Mouse (Mus musculus): ENCODE measurements around the gene Pabpn1. TPM values are rescaled to one million over a fixed set of nuclear protein-coding genes. Genes with fewer than 3 reads are reported as not detected.

The Pabpn1 gene
- polyA plus RNA-seq, 1 experiment: 114 TPM

- TF ChIP-seq POLR2A (IDR thresholded peaks at IDR 0.05; ENCODE audit: low read depth, low read length) (peak; percentile 82), CTCF (conservative IDR thresholded peaks at IDR 0.05; ENCODE audit: insufficient read depth, insufficient read length, low read depth, low read length) (no peak)
- Histone ChIP-seq H3K4me3 (ENCODE audit: insufficient read depth, low read depth, low read length) (peak overlapping the region; percentile 99), H3K36me3 (ENCODE audit: control insufficient read depth, insufficient read depth, low read length) (peaks cover 11% of the 10 kb centered on the region), H3K27ac (ENCODE audit: insufficient read depth, low read depth, low read length) (peak overlapping the region; percentile 27), H3K27me3 (replicated peaks; ENCODE audit: control insufficient read depth, insufficient read depth, low read length) (no peaks in the 10 kb centered on the region), H3K4me1 (ENCODE audit: control insufficient read depth, insufficient read depth, low read length) (peaks cover 7% of the 10 kb centered on the region; the same call in 1 of the 2 replicates)
- WGBS: under 1% methylated on average over 38 of the region's 38 CpGs
- peak; percentile 100 for DNase-seq
These were observed 1.4 kb downstream of the Pabpn1 start for GRCm38 (mm10) chr14:54893651-54894181.

- 1% methylated on average over 54 of the region's 54 CpGs for WGBS
- peak; percentile 75 for DNase-seq
- no peak for TF ChIP-seq CTCF (conservative IDR thresholded peaks at IDR 0.05; ENCODE audit: insufficient read depth, insufficient read length, low read depth, low read length)
- TF ChIP-seq POLR2A (IDR thresholded peaks at IDR 0.05; ENCODE audit: low read depth, low read length): no peak
- no peaks in the 10 kb centered on the region for H3K27me3 ChIP-seq (replicated peaks; ENCODE audit: control insufficient read depth, insufficient read depth, low read length)
- H3K4me3 ChIP-seq (ENCODE audit: insufficient read depth, low read depth, low read length): peak overlapping the region; percentile 99
- H3K27ac ChIP-seq (ENCODE audit: insufficient read depth, low read depth, low read length): peak overlapping the region; percentile 95
- peaks cover 7% of the 10 kb centered on the region; the same call in 1 of the 2 replicates for H3K4me1 ChIP-seq (ENCODE audit: control insufficient read depth, insufficient read depth, low read length)
- H3K36me3 ChIP-seq (ENCODE audit: control insufficient read depth, insufficient read depth, low read length): peaks cover 11% of the 10 kb centered on the region
These were observed 2.2 kb downstream of the Pabpn1 start for GRCm38 (mm10) chr14:54894296-54895151.

- Histone ChIP-seq H3K4me3 (ENCODE audit: insufficient read depth, low read depth, low read length) (no peak overlapping the region), H3K27ac (ENCODE audit: insufficient read depth, low read depth, low read length) (no peak overlapping the region), H3K36me3 (ENCODE audit: control insufficient read depth, insufficient read depth, low read length) (peaks cover 11% of the 10 kb centered on the region), H3K4me1 (ENCODE audit: control insufficient read depth, insufficient read depth, low read length) (peaks cover 12% of the 10 kb centered on the region; the same call in 1 of the 2 replicates), H3K27me3 (replicated peaks; ENCODE audit: control insufficient read depth, insufficient read depth, low read length) (no peaks in the 10 kb centered on the region)
- DNase-seq: no peak
- 25% methylated on average over 2 of the region's 2 CpGs for WGBS
- TF ChIP-seq POLR2A (IDR thresholded peaks at IDR 0.05; ENCODE audit: low read depth, low read length) (no peak), CTCF (conservative IDR thresholded peaks at IDR 0.05; ENCODE audit: insufficient read depth, insufficient read length, low read depth, low read length) (no peak)
These were observed 5.1 kb downstream of the Pabpn1 start for GRCm38 (mm10) chr14:54897445-54897844.

DNA sequence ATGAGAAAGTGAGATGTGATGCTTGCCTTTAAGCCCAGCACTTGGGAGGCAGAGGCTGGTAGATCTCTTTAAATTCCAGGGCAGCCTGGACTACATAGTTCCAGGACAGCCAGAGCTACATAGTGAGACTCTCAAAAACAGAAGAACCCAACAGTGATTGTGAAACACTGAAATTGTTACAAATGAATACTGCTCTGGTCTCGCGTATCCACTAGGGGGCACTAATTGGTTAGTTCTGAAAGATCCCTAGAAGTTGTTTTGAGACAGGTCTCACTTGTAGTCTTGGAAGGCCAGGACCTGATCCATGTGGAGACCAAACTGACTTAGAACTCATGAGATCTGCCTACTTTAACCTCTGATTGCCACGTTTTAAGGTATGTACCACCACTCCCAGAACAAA is 8.1 kb downstream of the Pabpn1 start:
- H3K4me3 ChIP-seq (ENCODE audit: insufficient read depth, low read depth, low read length): no peak overlapping the region
- peak; percentile 89 for DNase-seq
- no peak overlapping the region for H3K27ac ChIP-seq (ENCODE audit: insufficient read depth, low read depth, low read length)
- TF ChIP-seq CTCF (conservative IDR thresholded peaks at IDR 0.05; ENCODE audit: insufficient read depth, insufficient read length, low read depth, low read length): peak; percentile 41
- TF ChIP-seq POLR2A (IDR thresholded peaks at IDR 0.05; ENCODE audit: low read depth, low read length): no peak
- H3K4me1 ChIP-seq (ENCODE audit: control insufficient read depth, insufficient read depth, low read length): peaks cover 8% of the 10 kb centered on the region; the same call in 1 of the 2 replicates
- peaks cover 11% of the 10 kb centered on the region for H3K36me3 ChIP-seq (ENCODE audit: control insufficient read depth, insufficient read depth, low read length)
- no peaks in the 10 kb centered on the region for H3K27me3 ChIP-seq (replicated peaks; ENCODE audit: control insufficient read depth, insufficient read depth, low read length)
- under 1% methylated on average over 3 of the region's 3 CpGs for WGBS

DNA sequence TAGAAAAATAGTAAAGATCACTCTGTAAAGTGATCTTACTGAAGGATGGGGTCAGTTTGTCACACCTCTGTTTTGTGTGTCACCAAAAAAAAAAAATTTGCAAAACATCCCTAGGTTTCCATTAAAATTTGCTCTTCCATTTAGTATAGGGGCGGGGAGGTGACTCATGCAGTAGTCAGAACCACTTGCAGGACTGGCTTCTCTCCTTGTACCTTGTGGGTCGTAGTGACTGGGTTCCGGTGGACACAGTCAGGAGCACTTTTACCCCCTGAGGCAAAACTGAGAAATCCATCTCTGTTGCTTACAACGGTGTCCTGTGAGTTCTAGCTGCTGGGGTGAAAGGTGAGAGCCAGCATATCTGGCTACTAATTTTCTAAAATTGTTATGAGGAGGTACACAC is 11.3 kb downstream of the Pabpn1 start:
- TF ChIP-seq CTCF (conservative IDR thresholded peaks at IDR 0.05; ENCODE audit: insufficient read depth, insufficient read length, low read depth, low read length) (no peak), POLR2A (IDR thresholded peaks at IDR 0.05; ENCODE audit: low read depth, low read length) (no peak)
- Histone ChIP-seq H3K4me1 (ENCODE audit: control insufficient read depth, insufficient read depth, low read length) (peaks cover 5% of the 10 kb centered on the region; the same call in 1 of the 2 replicates), H3K27ac (ENCODE audit: insufficient read depth, low read depth, low read length) (no peak overlapping the region), H3K27me3 (replicated peaks; ENCODE audit: control insufficient read depth, insufficient read depth, low read length) (no peaks in the 10 kb centered on the region), H3K36me3 (ENCODE audit: control insufficient read depth, insufficient read depth, low read length) (no peaks in the 10 kb centered on the region; the same call in 1 of the 2 replicates), H3K4me3 (ENCODE audit: insufficient read depth, low read depth, low read length) (no peak overlapping the region)
- WGBS: 78% methylated on average over 4 of the region's 4 CpGs
- DNase-seq: no peak

DNA sequence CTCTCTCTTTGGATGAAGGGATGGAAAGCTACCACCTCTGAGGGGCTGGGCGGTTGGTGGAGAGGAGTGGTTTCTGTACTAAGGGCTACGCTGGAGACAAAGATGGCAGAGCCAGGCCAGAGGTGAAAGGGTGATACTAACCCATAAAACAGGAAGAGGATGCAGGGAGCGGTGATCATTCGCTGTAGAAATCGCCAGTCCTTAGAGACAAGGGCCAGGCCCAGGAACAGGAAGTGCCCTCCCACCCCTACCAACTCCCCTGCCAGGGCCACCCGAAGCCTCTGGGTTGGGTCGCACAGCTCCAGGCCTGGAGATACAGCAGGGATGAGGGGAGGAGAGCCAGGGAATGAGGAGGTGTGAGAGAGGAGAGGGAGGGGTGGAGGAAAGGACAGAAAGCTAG is 16.4 kb downstream of the Pabpn1 start:
- no peaks in the 10 kb centered on the region for H3K36me3 ChIP-seq (ENCODE audit: control insufficient read depth, insufficient read depth, low read length)
- H3K27ac ChIP-seq (ENCODE audit: insufficient read depth, low read depth, low read length): no peak overlapping the region
- no peaks in the 10 kb centered on the region for H3K27me3 ChIP-seq (replicated peaks; ENCODE audit: control insufficient read depth, insufficient read depth, low read length)
- no peak for DNase-seq
- H3K4me3 ChIP-seq (ENCODE audit: insufficient read depth, low read depth, low read length): no peak overlapping the region
- H3K4me1 ChIP-seq (ENCODE audit: control insufficient read depth, insufficient read depth, low read length): 0 out of 2 replicates have a peak, but pooled peaks cover 3% of the 10 kb centered on the region
- 66% methylated on average over 7 of the region's 7 CpGs for WGBS
- no peak for TF ChIP-seq POLR2A (IDR thresholded peaks at IDR 0.05; ENCODE audit: low read depth, low read length)
- TF ChIP-seq CTCF (conservative IDR thresholded peaks at IDR 0.05; ENCODE audit: insufficient read depth, insufficient read length, low read depth, low read length): no peak

All from kidney, adult 2 months (tissue).